Mouse (Mus musculus) kidney, adult 2 months (tissue): ENCODE results near the gene Tbcd. TPM values are rescaled to one million over a fixed set of nuclear protein-coding genes. Genes with fewer than 3 reads are reported as not detected.

Source experiments
- DNase-seq: peaks from one replicate; pipeline ENCODE4 v3.0.0; 2021
- H3K27ac ChIP-seq: fragments of 200-500 bp; 2 replicates; pipeline ENCODE4 v1.5.1; 2012; ENCODE audit warnings: low read depth, low read length, control low read depth, inconsistent platforms; ENCODE audit not compliant: insufficient read depth
- H3K27me3 ChIP-seq: fragments of 200-500 bp; replicated peaks from 2 replicates; pipeline ENCODE4 v1.6.1; 2012; ENCODE audit warnings: mild to moderate bottlenecking, moderate library complexity, low read length, inconsistent platforms; ENCODE audit not compliant: control insufficient read depth, insufficient read depth
- H3K36me3 ChIP-seq: fragments of 200-500 bp; 2 replicates; pipeline ENCODE4 v1.6.1; 2012; ENCODE audit warnings: mild to moderate bottlenecking, moderate library complexity, low read length, inconsistent platforms; ENCODE audit not compliant: control insufficient read depth, insufficient read depth
- H3K4me1 ChIP-seq: fragments of 200-500 bp; 2 replicates; pipeline ENCODE4 v1.6.1; 2011; ENCODE audit warnings: low read length; ENCODE audit not compliant: control insufficient read depth, insufficient read depth
- H3K4me3 ChIP-seq: fragments of 200-500 bp; 2 replicates; pipeline ENCODE4 v1.5.1; 2011; ENCODE audit warnings: mild to moderate bottlenecking, low read depth, low read length, control low read depth; ENCODE audit not compliant: insufficient read depth
- CTCF ChIP-seq: fragments of 200-500 bp; conservative IDR thresholded peaks from 2 replicates; pipeline ENCODE4 v1.5.1; 2011; ENCODE audit warnings: low read depth, mild to moderate bottlenecking, control low read depth, low read length, moderate library complexity, mixed read lengths; ENCODE audit not compliant: insufficient read depth, insufficient read length
- POLR2A ChIP-seq: fragments of 200-500 bp; IDR thresholded peaks from one replicate; pipeline ENCODE4 v1.6.1; 2011; ENCODE audit warnings: low read depth, low read length, control low read depth
- WGBS: fragments of 180-500 bp; shearing (Covaris S2); methylation state at CpG from one replicate; pipeline ENCODE4 v1.1.7; 2018; 5-methylcytosine and 5-hydroxymethylcytosine counted together
- polyA plus RNA-seq: library from polyadenylated mRNA; depleted of rRNA; stranded (reverse); fragments of >200 nt; gene quantifications from 2 replicates; pipeline ENCODE4 v1.2.3, GENCODE M21; 2012

Gene Tbcd
- polyA plus RNA-seq, 1 experiment: 58.9 TPM

DNA sequence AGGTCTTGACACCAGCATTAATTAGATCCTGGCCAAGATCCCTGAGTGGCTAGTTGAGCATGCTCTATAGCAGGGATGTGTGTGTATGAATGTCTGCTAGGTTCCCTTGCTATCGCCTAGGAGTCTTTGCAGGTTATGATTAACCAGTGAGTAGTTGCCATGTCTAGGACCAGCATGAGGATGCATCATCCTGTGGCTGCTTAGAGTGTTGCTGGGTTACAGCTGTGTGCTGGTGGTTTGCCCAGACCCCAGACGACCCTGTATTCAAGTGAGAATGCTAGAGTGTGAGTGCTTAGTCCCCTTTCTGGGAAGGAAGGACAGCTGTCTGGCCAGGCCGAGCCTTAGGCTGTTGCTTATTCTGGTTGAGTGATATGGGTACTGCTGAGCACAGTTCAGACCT lies 106.8 kb downstream of the Tbcd start:
- Histone ChIP-seq H3K4me1 (no peaks in the 10 kb centered on the region), H3K27ac (no peak overlapping the region), H3K27me3 (no peaks in the 10 kb centered on the region), H3K36me3 (no peaks in the 10 kb centered on the region), H3K4me3 (no peak overlapping the region)
- 86% methylated on average over 3 of the region's 3 CpGs for WGBS
- DNase-seq: no peak
- no peak for TF ChIP-seq POLR2A
- TF ChIP-seq CTCF: no peak

DNA sequence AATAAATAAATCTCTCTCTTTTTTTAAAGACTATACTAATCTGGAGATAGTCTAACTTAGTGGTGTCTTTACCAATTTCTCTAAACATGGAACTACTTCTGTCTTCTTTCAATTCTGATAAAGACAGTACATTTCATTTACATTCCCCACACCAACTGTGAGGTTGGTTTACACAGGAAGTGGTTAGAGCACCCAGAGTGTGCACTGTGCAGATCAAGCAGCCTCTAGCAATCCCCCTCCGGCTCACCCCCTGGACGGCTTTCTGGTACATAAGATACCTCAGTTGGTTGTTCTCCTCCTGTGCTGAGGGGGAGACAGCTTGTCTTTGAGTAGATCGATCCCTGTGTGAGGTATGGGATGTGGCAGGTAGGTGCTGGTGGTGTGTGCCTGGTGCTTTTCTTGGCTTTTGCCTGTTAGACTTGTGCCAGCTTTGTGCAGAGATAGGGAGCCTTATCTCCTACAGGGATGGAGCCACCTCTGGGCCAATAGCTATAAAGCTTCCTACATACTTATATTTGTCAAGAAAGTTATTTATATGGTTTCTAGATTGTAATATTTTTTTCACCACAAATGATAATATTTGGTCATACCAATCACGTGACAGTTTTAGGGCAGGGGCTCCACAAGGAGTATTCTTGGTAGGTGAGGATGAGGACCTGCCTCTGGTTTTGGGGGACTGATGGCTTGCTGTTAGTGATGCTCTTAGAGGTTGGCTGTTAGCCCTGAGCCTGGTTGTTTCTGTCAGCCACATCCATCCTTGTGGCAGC lies 108.0 kb downstream of the Tbcd start:
- Histone ChIP-seq H3K27me3 (no peaks in the 10 kb centered on the region), H3K4me3 (no peak overlapping the region), H3K4me1 (no peaks in the 10 kb centered on the region), H3K27ac (no peak overlapping the region), H3K36me3 (no peaks in the 10 kb centered on the region)
- no peak for DNase-seq
- WGBS: 88% methylated on average over 4 of the region's 4 CpGs
- no peak for TF ChIP-seq CTCF
- TF ChIP-seq POLR2A: no peak

DNA sequence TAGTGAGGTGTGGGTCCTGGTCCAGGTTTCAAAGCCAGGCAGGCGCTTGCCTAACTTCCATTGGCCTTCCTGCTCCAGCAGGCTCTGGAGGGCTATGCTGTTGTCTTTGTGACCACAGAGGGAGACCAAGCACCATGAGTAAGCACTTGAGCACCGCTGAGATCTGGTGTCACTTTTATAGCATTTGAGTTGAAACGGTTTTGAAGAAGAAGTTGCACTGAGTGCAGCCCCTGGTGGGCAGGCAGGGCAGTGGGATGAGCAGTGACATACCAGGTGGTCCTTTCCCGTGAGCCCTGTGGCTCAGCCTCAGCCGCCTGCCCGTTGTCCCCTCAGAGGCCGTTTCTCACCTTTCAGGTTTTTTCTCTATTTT lies 108.5 kb downstream of the Tbcd start:
- no peak for TF ChIP-seq CTCF
- no peak for TF ChIP-seq POLR2A
- DNase-seq: no peak
- Histone ChIP-seq H3K4me3 (no peak overlapping the region), H3K4me1 (no peaks in the 10 kb centered on the region), H3K27ac (no peak overlapping the region), H3K27me3 (no peaks in the 10 kb centered on the region), H3K36me3 (no peaks in the 10 kb centered on the region)
- WGBS: 68% methylated on average over 7 of the region's 7 CpGs

DNA sequence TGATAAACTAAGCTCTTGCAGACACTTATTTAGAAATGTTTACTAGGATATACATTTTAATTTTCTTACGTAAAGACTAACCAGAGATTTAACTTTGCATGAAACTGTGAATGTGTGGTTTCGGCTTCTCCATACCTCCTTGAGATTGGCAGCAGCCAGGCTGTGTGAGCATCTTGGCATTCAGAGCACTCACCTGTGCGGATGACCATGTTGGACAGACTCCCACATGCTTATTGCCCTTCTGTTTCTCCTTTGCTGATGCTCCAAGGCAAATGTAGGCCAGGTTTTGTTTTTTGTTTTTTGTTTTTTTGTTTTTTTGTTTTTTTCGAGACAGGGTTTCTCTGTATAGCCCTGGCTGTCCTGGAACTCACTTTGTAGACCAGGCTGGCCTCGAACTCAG lies 111.6 kb downstream of the Tbcd start:
- no peak overlapping the region for H3K27ac ChIP-seq
- no peak overlapping the region for H3K4me3 ChIP-seq
- no peak for DNase-seq
- no peaks in the 10 kb centered on the region for H3K4me1 ChIP-seq
- TF ChIP-seq CTCF: no peak
- no peak for TF ChIP-seq POLR2A
- H3K27me3 ChIP-seq: no peaks in the 10 kb centered on the region
- H3K36me3 ChIP-seq: no peaks in the 10 kb centered on the region
- WGBS: 93% methylated on average over 5 of the region's 5 CpGs

DNA sequence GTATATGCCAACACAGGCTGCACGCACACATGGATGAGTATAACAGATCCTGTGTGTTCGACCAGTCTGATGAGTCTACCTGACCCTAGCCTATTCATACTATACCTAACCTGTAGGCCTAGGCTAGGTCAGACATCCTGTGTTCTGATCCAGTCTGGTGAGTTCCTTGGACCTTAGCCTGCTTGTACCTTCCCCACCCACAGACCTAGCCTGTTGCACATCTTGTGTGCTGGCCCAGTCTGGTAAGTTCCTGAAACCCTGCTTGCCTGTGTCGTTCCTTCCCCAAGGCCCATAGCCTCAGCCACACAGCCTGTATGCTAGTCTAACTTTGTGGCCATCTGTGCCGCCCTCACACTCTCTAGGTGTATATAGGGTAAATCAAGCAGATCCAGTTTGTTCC lies 112.5 kb downstream of the Tbcd start:
- Histone ChIP-seq H3K4me1 (no peaks in the 10 kb centered on the region), H3K27me3 (no peaks in the 10 kb centered on the region), H3K36me3 (no peaks in the 10 kb centered on the region), H3K4me3 (no peak overlapping the region), H3K27ac (no peak overlapping the region)
- WGBS: 98% methylated on average over 4 of the region's 4 CpGs
- DNase-seq: no peak
- TF ChIP-seq POLR2A (no peak), CTCF (no peak)

DNA sequence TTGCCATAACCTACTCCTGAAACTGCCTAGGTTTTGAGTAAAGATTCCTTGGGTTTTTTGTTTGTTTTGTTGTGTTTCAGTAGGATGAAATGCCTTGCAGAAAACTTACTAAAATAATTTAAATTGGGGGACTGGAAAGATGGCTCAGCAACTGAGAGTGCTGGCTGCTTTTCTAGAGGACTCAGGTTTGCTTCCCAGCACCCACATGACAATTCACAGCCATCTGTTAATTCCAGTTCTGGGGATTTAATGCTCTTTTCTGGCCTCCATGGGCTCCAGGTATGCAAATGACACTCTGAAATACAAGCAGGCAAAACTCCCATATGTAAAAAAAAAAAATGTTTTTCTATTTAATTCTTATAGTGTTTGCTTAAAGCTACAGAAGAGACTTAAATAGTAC lies 130.1 kb downstream of the Tbcd start:
- no peak for DNase-seq
- Histone ChIP-seq H3K4me1 (no peaks in the 10 kb centered on the region), H3K27ac (no peak overlapping the region)

DNA sequence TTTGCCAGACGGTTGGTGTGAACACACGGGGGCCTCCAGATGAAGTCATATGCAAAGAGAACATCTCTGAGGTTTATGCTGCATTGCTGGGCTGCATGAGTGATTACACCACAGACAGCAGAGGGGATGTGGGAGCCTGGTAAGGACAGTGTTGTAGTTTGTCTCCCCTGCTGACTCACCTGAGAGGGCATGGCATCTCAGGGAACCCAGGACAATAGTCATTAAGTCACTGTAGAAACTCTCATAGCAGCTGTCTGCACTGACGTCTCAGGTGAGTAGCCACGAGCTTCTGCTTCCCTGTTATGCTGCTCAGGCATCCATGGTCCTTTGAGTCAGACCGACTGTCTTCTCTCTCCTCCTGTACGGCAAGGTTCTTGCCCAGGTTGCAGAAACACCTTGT lies 145.5 kb downstream of the Tbcd start:
- TF ChIP-seq CTCF: no peak
- no peak for TF ChIP-seq POLR2A
- H3K4me3 ChIP-seq: no peak overlapping the region
- H3K27me3 ChIP-seq: no peaks in the 10 kb centered on the region
- no peaks in the 10 kb centered on the region for H3K4me1 ChIP-seq
- no peaks in the 10 kb centered on the region; the same call in 1 of the 2 replicates for H3K36me3 ChIP-seq
- no peak for DNase-seq
- WGBS: 79% methylated on average over 6 of the region's 6 CpGs
- no peak overlapping the region for H3K27ac ChIP-seq

More for the DNA sequence above, 130.1 kb downstream of the Tbcd start:
- no peaks in the 10 kb centered on the region for H3K27me3 ChIP-seq
- TF ChIP-seq CTCF (no peak), POLR2A (no peak)
- peaks cover 3% of the 10 kb centered on the region; the same call in 1 of the 2 replicates for H3K36me3 ChIP-seq
- H3K4me3 ChIP-seq: no peak overlapping the region
